Mouse (Mus musculus) limb, embryonic 10.5 days (tissue): ENCODE data around the gene Adprhl1. TPM values are rescaled to one million over a fixed set of nuclear protein-coding genes. Genes with fewer than 3 reads are reported as not detected.
A peak's percentile ranks its signal among the peaks of the same experiment; 100 is the strongest.

Source experiments
- DNase-seq: peaks from one replicate; pipeline ENCODE4 v3.0.0-alpha.2; 2017; ENCODE audit warnings: low spot score
- H3K27ac ChIP-seq: fragments of 300-500 bp; sonication (generic); 2 replicates; pipeline ENCODE4 v1.5.1; 2016; ENCODE audit warnings: mild to moderate bottlenecking
- H3K27me3 ChIP-seq: fragments of 300-500 bp; sonication (generic); 2 replicates; pipeline ENCODE4 v1.6.1; 2016; ENCODE audit warnings: low read depth, mild to moderate bottlenecking; ENCODE audit not compliant: poor library complexity, severe bottlenecking
- H3K36me3 ChIP-seq: fragments of 300-500 bp; sonication (generic); 2 replicates; pipeline ENCODE4 v1.6.1; 2016; ENCODE audit warnings: mild to moderate bottlenecking, moderate library complexity
- H3K4me1 ChIP-seq: fragments of 300-500 bp; sonication (generic); 2 replicates; pipeline ENCODE4 v1.6.1; 2016
- H3K4me3 ChIP-seq: fragments of 300-500 bp; sonication (generic); 2 replicates; pipeline ENCODE4 v1.5.1; 2016; ENCODE audit warnings: mild to moderate bottlenecking, moderate library complexity
- H3K9me3 ChIP-seq: fragments of 300-500 bp; sonication (generic); replicated peaks from 2 replicates; pipeline ENCODE4 v1.6.1; 2016; ENCODE audit warnings: mild to moderate bottlenecking
- WGBS: fragments of 180-500 bp; shearing (Covaris S2); methylation state at CpG from one replicate; pipeline ENCODE4 v1.1.7; 2016; 5-methylcytosine and 5-hydroxymethylcytosine counted together
- polyA plus RNA-seq: library from polyadenylated mRNA; unstranded; fragments of >200 nt; fragmentation: Nextera tagmentation; extraction: Ambion mirVana; gene quantifications from 2 replicates; pipeline ENCODE4 v1.2.1, GENCODE M21; 2016

Adprhl1 gene
- polyA plus RNA-seq, 1 experiment from 2014 or later = not detected

GRCm38 (mm10) chr8:13202806-13203205 lies 51.2 kb downstream of the Adprhl1 start:
- Histone ChIP-seq H3K4me3 (no peak overlapping the region), H3K27ac (no peak overlapping the region), H3K27me3 (peaks cover 56% of the 10 kb centered on the region), H3K9me3 (no peaks in the 10 kb centered on the region), H3K36me3 (no peaks in the 10 kb centered on the region), H3K4me1 (peaks cover 18% of the 10 kb centered on the region)
- WGBS = 94% methylated on average over 3 of the region's 3 CpGs
- DNase-seq = no peak

GRCm38 (mm10) chr8:13202041-13202440 lies 51.9 kb downstream of the Adprhl1 start:
- H3K27me3 ChIP-seq = peaks cover 56% of the 10 kb centered on the region

GRCm38 (mm10) chr8:13201013-13201334 lies 53.0 kb downstream of the Adprhl1 start:
- H3K9me3 ChIP-seq = no peaks in the 10 kb centered on the region
- peak overlapping the region; percentile 90 for H3K4me3 ChIP-seq
- H3K27me3 ChIP-seq = peaks cover 66% of the 10 kb centered on the region
- 3% methylated on average over 18 of the region's 18 CpGs for WGBS
- H3K36me3 ChIP-seq = no peaks in the 10 kb centered on the region
- no peak overlapping the region for H3K27ac ChIP-seq
- peaks cover 18% of the 10 kb centered on the region for H3K4me1 ChIP-seq
- DNase-seq = peak; percentile 36

More at GRCm38 (mm10) chr8:13202041-13202440, 51.9 kb downstream of the Adprhl1 start:
- no peak for DNase-seq
- H3K9me3 ChIP-seq = no peaks in the 10 kb centered on the region
- H3K36me3 ChIP-seq = no peaks in the 10 kb centered on the region
- no peak overlapping the region for H3K4me3 ChIP-seq
- peaks cover 18% of the 10 kb centered on the region for H3K4me1 ChIP-seq
- WGBS = 49% methylated on average over 3 of the region's 3 CpGs
- H3K27ac ChIP-seq = no peak overlapping the region

GRCm38 (mm10) chr8:13200301-13201012 lies 53.5 kb downstream of the Adprhl1 start, which contains the start of gene Grtp1:
Gene Grtp1, minus strand, starts transcription at chr8:13200620.
- peak; percentile 88 for DNase-seq
- peaks cover 67% of the 10 kb centered on the region for H3K27me3 ChIP-seq
- peak within 1 kb of the TSS; percentile 85 for H3K27ac ChIP-seq
- H3K9me3 ChIP-seq = no peaks in the 10 kb centered on the region
- peaks cover 18% of the 10 kb centered on the region for H3K4me1 ChIP-seq
- H3K4me3 ChIP-seq = peak within 1 kb of the TSS; percentile 90
- no peaks in the 10 kb centered on the region for H3K36me3 ChIP-seq
- under 1% methylated on average over 58 of the region's 58 CpGs for WGBS

GRCm38 (mm10) chr8:13199385-13200061 lies 54.4 kb downstream of the Adprhl1 start:
- no peak overlapping the region for H3K27ac ChIP-seq
- H3K4me1 ChIP-seq = peaks cover 18% of the 10 kb centered on the region
- H3K36me3 ChIP-seq = no peaks in the 10 kb centered on the region
- peaks cover 67% of the 10 kb centered on the region for H3K27me3 ChIP-seq
- H3K4me3 ChIP-seq = peak overlapping the region; percentile 90
- 22% methylated on average over 14 of the region's 14 CpGs for WGBS
- no peaks in the 10 kb centered on the region for H3K9me3 ChIP-seq
- peak; percentile 39 for DNase-seq

GRCm38 (mm10) chr8:13197493-13197892 lies 56.5 kb downstream of the Adprhl1 start:
- Histone ChIP-seq H3K27ac (no peak overlapping the region), H3K4me3 (no peak overlapping the region), H3K27me3 (peaks cover 56% of the 10 kb centered on the region), H3K9me3 (no peaks in the 10 kb centered on the region), H3K36me3 (no peaks in the 10 kb centered on the region), H3K4me1 (peaks cover 18% of the 10 kb centered on the region)
- WGBS = 88% methylated on average over 5 of the region's 5 CpGs
- no peak for DNase-seq

- H3K9me3 ChIP-seq = no peaks in the 10 kb centered on the region
- no peak overlapping the region for H3K27ac ChIP-seq
- peaks cover 29% of the 10 kb centered on the region for H3K27me3 ChIP-seq
- H3K4me1 ChIP-seq = peaks cover 4% of the 10 kb centered on the region
- H3K36me3 ChIP-seq = no peaks in the 10 kb centered on the region
- no peak for DNase-seq
- no peak overlapping the region for H3K4me3 ChIP-seq
- 57% methylated on average over 10 of the region's 10 CpGs for WGBS
These were observed 59.1 kb downstream of the Adprhl1 start for GRCm38 (mm10) chr8:13194818-13195217.

- Histone ChIP-seq H3K36me3 (peaks cover 3% of the 10 kb centered on the region; the same call in 1 of the 2 replicates), H3K27me3 (no peaks in the 10 kb centered on the region), H3K27ac (no peak overlapping the region), H3K9me3 (no peaks in the 10 kb centered on the region), H3K4me1 (no peaks in the 10 kb centered on the region), H3K4me3 (no peak overlapping the region)
- 92% methylated on average over 8 of the region's 8 CpGs for WGBS
- no peak for DNase-seq
These were observed 63.7 kb downstream of the Adprhl1 start for GRCm38 (mm10) chr8:13190235-13190634.

GRCm38 (mm10) chr8:13188857-13189256 lies 65.1 kb downstream of the Adprhl1 start:
- DNase-seq = no peak
- 96% methylated on average over 1 of the region's 1 CpGs for WGBS
- no peaks in the 10 kb centered on the region for H3K9me3 ChIP-seq
- H3K4me3 ChIP-seq = no peak overlapping the region
- H3K4me1 ChIP-seq = no peaks in the 10 kb centered on the region
- no peaks in the 10 kb centered on the region for H3K27me3 ChIP-seq
- H3K27ac ChIP-seq = no peak overlapping the region
- H3K36me3 ChIP-seq = peaks cover 3% of the 10 kb centered on the region; the same call in 1 of the 2 replicates

- WGBS = 91% methylated on average over 13 of the region's 13 CpGs
- no peak for DNase-seq
- Histone ChIP-seq H3K4me1 (no peaks in the 10 kb centered on the region), H3K27ac (no peak overlapping the region), H3K36me3 (peaks cover 5% of the 10 kb centered on the region; the same call in 1 of the 2 replicates), H3K27me3 (no peaks in the 10 kb centered on the region), H3K4me3 (no peak overlapping the region), H3K9me3 (no peaks in the 10 kb centered on the region)
These were observed 65.9 kb downstream of the Adprhl1 start for GRCm38 (mm10) chr8:13188052-13188555.

GRCm38 (mm10) chr8:13187638-13188037 lies 66.3 kb downstream of the Adprhl1 start:
- Histone ChIP-seq H3K4me3 (no peak overlapping the region), H3K27me3 (no peaks in the 10 kb centered on the region), H3K27ac (no peak overlapping the region), H3K9me3 (no peaks in the 10 kb centered on the region), H3K4me1 (no peaks in the 10 kb centered on the region), H3K36me3 (peaks cover 8% of the 10 kb centered on the region; the same call in 1 of the 2 replicates)
- 84% methylated on average over 7 of the region's 7 CpGs for WGBS
- DNase-seq = no peak

GRCm38 (mm10) chr8:13187229-13187628 lies 66.7 kb downstream of the Adprhl1 start:
- H3K9me3 ChIP-seq = no peaks in the 10 kb centered on the region
- 82% methylated on average over 9 of the region's 9 CpGs for WGBS

GRCm38 (mm10) chr8:13186819-13187218 lies 67.1 kb downstream of the Adprhl1 start:
- Histone ChIP-seq H3K27ac (no peak overlapping the region), H3K4me1 (no peaks in the 10 kb centered on the region), H3K9me3 (no peaks in the 10 kb centered on the region), H3K4me3 (no peak overlapping the region), H3K27me3 (no peaks in the 10 kb centered on the region), H3K36me3 (peaks cover 12% of the 10 kb centered on the region; the same call in 1 of the 2 replicates)
- no peak for DNase-seq
- 89% methylated on average over 8 of the region's 8 CpGs for WGBS

More at GRCm38 (mm10) chr8:13187229-13187628, 66.7 kb downstream of the Adprhl1 start:
- H3K27me3 ChIP-seq = no peaks in the 10 kb centered on the region
- no peaks in the 10 kb centered on the region for H3K4me1 ChIP-seq
- peaks cover 12% of the 10 kb centered on the region; the same call in 1 of the 2 replicates for H3K36me3 ChIP-seq
- no peak overlapping the region for H3K27ac ChIP-seq
- DNase-seq = no peak
- no peak overlapping the region for H3K4me3 ChIP-seq
